Mouse (Mus musculus): ENCODE data around the gene Lrp1.

The Lrp1 gene

GRCm38 (mm10) chr10:127546505-127546904 is 74.4 kb downstream of the Lrp1 start:
- no peak for DNase-seq

DNA sequence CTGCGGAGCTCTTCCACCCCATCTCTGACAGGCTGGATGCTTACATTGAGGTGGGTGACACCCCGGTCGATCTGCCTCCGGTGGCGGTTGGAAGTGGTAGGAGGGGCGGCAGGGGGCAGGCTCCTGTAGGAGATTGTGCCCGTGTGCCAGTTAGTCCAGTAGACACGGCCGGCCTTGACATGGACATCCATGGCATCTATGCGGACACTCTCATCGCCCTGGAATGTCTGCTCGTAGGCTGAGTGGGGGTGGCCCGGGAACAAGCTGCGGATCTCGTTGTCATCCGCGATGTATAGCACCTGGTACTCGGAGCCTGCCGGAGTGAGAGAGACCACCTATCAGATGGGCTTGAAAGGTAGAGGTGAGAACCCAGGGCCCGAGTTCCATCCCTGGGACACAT is 76.6 kb downstream of the Lrp1 start:
- DNase-seq: no peak

- DNase-seq: no peak
Measured at GRCm38 (mm10) chr10:127543916-127544315, 77.0 kb downstream of the Lrp1 start.

GRCm38 (mm10) chr10:127542720-127543119 is 78.2 kb downstream of the Lrp1 start:
- no peak for DNase-seq

DNA sequence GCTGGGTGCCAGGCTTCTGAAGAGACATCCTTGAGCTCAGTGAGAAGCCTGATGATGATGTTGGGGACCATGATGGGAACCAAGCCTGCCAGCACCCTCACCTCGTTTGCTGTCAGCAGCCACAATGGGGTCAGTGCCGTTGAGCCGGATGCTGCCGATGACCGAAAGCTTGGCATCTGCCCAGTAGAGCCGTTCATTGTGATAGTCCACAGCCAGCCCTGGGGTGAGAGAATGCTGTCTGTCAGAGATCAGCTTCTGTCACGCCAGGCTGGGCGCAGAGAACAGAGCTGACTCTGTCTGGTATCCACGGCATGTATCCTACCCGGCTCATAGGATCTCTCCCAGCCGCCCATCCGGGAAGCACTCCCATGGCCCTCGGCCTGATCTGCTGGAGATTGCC is 78.9 kb downstream of the Lrp1 start:
- peak; percentile 48 for DNase-seq

DNA sequence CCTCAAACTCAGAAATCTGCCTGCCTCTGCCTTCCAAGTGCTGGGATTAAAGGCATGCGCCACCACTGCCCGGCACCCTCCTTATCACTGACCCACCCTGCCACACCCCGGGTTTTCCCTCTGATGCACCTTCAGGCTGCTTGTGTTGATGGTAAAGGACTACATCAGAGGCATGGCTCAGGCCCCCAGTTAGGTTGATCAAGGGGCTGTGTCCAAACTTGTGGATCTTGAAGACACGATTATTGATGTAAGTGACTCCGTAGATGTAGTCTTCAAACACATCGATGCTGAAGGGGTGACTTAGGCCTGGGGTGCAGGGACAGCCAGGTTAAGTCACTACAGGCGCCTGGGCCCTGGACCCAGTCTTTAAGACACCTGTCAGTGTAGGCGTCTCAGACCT is 79.4 kb downstream of the Lrp1 start:
- DNase-seq: no peak

DNA sequence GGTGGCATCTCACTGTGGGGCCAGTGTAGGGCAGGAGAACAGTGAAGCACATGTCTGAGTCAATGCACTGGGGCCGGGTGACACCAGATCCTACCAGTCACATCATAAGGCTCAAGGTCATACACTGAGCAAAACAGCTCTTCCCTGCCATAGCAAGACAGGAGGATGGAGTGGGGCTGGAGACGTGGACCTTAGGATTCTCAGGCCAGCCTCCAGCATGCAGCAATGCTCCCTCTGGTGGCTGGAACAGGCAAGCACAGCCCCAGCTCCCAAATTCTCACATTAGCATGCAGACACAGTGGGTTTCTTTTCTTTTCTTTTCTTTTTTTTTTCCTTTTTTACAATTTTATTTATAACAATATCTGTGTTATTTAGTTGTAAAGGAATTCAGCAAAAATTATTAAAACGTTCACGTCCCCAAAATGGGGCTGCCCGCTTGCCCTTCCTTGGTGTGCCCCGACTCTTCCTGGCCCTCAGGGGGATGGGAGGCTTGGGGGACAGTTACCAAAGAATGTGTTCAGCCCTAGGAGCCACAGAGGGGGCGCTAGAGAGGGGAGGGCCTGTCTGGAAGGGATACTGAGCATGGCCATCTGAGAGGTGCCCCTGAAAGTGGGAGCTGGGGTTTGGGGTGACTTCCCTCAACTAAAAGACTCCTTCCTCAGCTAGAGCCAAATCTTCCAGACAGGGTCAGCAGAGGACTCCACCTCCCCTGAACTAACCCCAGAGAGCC is 82.9 kb downstream of the Lrp1 start:
- peak; percentile 91 for DNase-seq

GRCm38 (mm10) chr10:127536586-127537314 is 84.2 kb downstream of the Lrp1 start:
- peak; percentile 73 for DNase-seq

DNA sequence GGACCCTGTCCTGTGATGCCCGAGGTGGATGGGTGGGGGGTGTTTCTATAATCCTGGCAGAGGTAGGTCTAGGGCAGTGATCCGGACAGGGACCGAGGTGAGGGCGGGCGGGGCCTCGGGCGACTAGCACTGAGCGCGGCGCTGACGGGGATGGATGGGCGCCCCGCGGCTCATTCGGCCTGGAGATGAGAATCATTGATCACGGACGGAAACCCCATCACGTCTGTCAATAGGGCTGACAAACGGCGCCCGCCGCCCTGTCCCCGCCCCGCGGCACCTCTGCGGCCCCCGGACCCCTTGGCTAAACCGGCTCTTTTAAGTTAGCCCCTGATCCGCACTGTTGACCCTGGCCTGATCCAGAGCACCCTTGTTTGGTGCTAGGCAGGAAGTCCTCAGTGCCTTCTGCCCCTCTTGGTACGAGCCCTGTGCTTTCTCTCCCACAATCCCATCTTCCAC is 86.0 kb downstream of the Lrp1 start:
- DNase-seq: no peak

- peak; percentile 69 for DNase-seq
Measured at GRCm38 (mm10) chr10:127534036-127534928, 86.7 kb downstream of the Lrp1 start, which contains the start of gene Nxph4. Gene Nxph4, minus strand, starts transcription at chr10:127534559.

DNA sequence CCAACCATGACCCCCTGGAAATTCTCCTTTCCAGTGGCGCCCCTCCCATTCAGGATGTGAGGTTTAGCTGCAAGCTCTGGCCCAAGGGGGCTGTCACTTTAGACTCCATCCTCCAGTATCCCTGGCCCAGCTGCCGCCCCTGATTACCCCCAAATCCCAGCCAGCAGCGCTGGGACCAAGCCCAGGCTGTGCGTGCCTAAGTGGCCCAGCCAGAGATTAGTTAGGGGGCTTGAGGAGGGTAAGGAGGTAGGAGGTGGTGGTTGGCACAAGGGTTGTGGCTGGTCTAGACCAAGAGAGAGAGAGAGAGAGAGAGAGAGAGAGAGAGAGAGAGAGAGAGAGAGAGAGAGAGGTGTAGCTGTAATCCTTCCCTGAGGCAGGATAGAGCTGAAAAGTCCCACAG is 89.4 kb downstream of the Lrp1 start:
- DNase-seq: no peak

GRCm38 (mm10) chr10:127530945-127531344 is 90.0 kb downstream of the Lrp1 start:
- DNase-seq: no peak

- DNase-seq: no peak
Measured at GRCm38 (mm10) chr10:127527481-127527880, 93.5 kb downstream of the Lrp1 start.

DNA sequence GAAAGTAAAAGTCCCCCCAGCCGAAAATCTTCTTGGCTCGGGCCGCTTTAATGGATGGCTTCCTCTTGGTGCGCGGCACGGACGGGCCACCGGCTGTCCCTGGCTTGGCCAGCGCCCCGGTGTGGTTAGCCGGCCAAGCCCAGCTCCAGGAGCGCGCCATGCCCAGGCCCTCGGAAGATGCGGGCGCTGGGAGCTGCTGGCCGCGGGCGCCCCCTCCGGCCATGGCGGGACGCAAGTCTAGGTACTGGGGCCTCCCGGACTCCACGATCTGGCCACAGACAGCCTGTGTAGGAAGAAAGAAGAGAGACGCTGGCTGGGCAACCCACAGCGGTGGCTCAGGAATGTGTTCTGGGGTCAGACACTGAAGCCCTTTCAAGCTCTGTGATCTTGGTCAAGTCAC is 94.3 kb downstream of the Lrp1 start:
- DNase-seq: peak; percentile 79

- no peak for DNase-seq
Measured at GRCm38 (mm10) chr10:127526048-127526447, 94.9 kb downstream of the Lrp1 start.

GRCm38 (mm10) chr10:127524646-127525255 is 96.2 kb downstream of the Lrp1 start:
- DNase-seq: no peak

DNA sequence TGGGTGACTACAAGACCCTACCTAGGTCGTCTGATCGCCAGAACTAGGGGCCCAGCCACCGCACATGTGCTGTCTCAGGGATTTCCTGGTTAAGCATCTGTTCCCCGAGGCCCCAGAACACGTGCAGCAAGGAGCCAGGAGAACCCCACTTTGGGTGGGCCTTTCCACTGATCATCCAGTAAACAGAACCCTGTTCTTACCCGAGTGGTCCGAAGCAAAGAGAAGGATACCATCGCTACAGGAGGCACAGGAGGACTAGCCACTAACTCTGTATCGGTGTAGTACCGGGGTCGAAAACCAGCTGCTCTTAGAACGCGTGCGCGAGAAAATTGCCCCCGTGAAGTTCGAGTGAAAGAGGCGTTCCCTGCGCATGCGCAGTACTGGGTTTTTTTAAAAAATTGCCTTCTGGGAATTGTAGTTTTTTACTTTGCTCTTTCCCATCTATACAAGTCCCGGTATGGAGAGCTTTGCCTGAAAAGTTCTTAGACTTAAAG is 98.8 kb downstream of the Lrp1 start, which contains the start of gene Shmt2:
Gene Shmt2, minus strand, starts transcription at position 357 of the 494 bp plus-strand sequence.
- peak; percentile 92 for DNase-seq

GRCm38 (mm10) chr10:127521611-127522080 is 99.3 kb downstream of the Lrp1 start:
- no peak for DNase-seq

GRCm38 (mm10) chr10:127520714-127521357 is 100.1 kb downstream of the Lrp1 start:
- no peak for DNase-seq

GRCm38 (mm10) chr10:127519903-127520713 is 100.8 kb downstream of the Lrp1 start:
- no peak for DNase-seq
